Mouse (Mus musculus) heart, postnatal 10 days (tissue): ENCODE data around the gene Polr2c. TPM values are rescaled to one million over a fixed set of nuclear protein-coding genes. Genes with fewer than 3 reads are reported as not detected.
"Not testable (repeated sequence)": the region's sequence is repeated elsewhere in the genome, so short reads cannot be mapped to it uniquely, and the experiment has no call there.

Experiments
- DNase-seq, 2 experiments: peaks; one replicate each; pipeline ENCODE4 v3.0.0; 2021
- intact Hi-C: fragments of 180-260 bp; cut with DNase I; formaldehyde crosslinking; loops from one replicate; pipeline ENCODE4 v1.15.1; 2025
- total RNA-seq, 2 experiments: library from RNA; stranded (reverse); gene quantifications; 2 replicates each; pipeline ENCODE4 v1.2.3; 2021

Gene Polr2c
- total RNA-seq = 10 to 100 TPM; 61.5 to 63.6 TPM

GRCm38 (mm10) chr8:94857346-94858173 lies at the start of gene Polr2c:
Polr2c (plus strand) TSS chr8:94857450.
- peak; percentile 92 to 96 for DNase-seq
- intact Hi-C loops = no loop called here

- DNase-seq = no peak
- intact Hi-C loops = loop anchor here (10.0 kb wide), 1 partner anchor 273 kb away; the partner anchor contains the start of gene Cpne2
Measured at GRCm38 (mm10) chr8:94807506-94807905, 49.7 kb upstream of the Polr2c start.

GRCm38 (mm10) chr8:94808372-94808771 lies 48.9 kb upstream of the Polr2c start:
- intact Hi-C loops = loop anchor here (10.0 kb wide), 1 partner anchor 274 kb away; the partner anchor contains the start of gene Cpne2
- DNase-seq = no peak

GRCm38 (mm10) chr8:94810153-94810552 lies 47.1 kb upstream of the Polr2c start, which contains the start of gene Ccl17:
Ccl17 (plus strand) TSS chr8:94810453.
- no peak for DNase-seq
- intact Hi-C loops = loop anchor here (5.0 kb wide), 1 partner anchor 218 kb away; no protein-coding TSS in a partner anchor

GRCm38 (mm10) chr8:94810855-94811254 lies 46.4 kb upstream of the Polr2c start:
- DNase-seq = no peak
- intact Hi-C loops = loop anchor here (5.0 kb wide), 1 partner anchor 219 kb away; no protein-coding TSS in a partner anchor

GRCm38 (mm10) chr8:94811654-94812053 lies 45.6 kb upstream of the Polr2c start:
- intact Hi-C loops = loop anchor here (1.0 to 5.0 kb wide), 2 partner anchors 107 to 219 kb away; no protein-coding TSS in a partner anchor
- no peak for DNase-seq

- DNase-seq = peak; percentile 89 to 94
- intact Hi-C loops = loop anchor here (1.0 to 5.0 kb wide), 2 partner anchors 108 to 220 kb away; no protein-coding TSS in a partner anchor
Measured at GRCm38 (mm10) chr8:94812645-94813098, 44.6 kb upstream of the Polr2c start.

GRCm38 (mm10) chr8:94814556-94814955 lies 42.7 kb upstream of the Polr2c start:
- intact Hi-C loops = loop anchor here (2.0 to 5.0 kb wide), 2 partner anchors 94 to 222 kb away; no protein-coding TSS in a partner anchor
- peak in 1 of 2 experiments; percentile 55 for DNase-seq

- intact Hi-C loops = loop anchor here (5.0 kb wide), 1 partner anchor 216 kb away; the partner anchor contains the start of genes Fam192a and Rspry1
Measured at GRCm38 (mm10) chr8:94817933-94818332, 39.3 kb upstream of the Polr2c start.

GRCm38 (mm10) chr8:94819671-94820179 lies 37.5 kb upstream of the Polr2c start:
- intact Hi-C loops = loop anchor here (5.0 kb wide), 1 partner anchor 217 kb away; the partner anchor contains the start of genes Fam192a and Rspry1

More at GRCm38 (mm10) chr8:94817933-94818332, 39.3 kb upstream of the Polr2c start:
- no peak for DNase-seq

GRCm38 (mm10) chr8:94820553-94820952 lies 36.7 kb upstream of the Polr2c start:
- intact Hi-C loops = no loop called here
- DNase-seq = no peak

More at GRCm38 (mm10) chr8:94819671-94820179, 37.5 kb upstream of the Polr2c start:
- DNase-seq = no peak

- no peak for DNase-seq
- intact Hi-C loops = no loop called here
Measured at GRCm38 (mm10) chr8:94821381-94821780, 35.9 kb upstream of the Polr2c start.

- DNase-seq = peak; percentile 72 to 83
- intact Hi-C loops = loop anchor here (1.0 kb wide), 1 partner anchor 85 kb away; no protein-coding TSS in a partner anchor
Measured at GRCm38 (mm10) chr8:94822637-94823560, 34.4 kb upstream of the Polr2c start.

GRCm38 (mm10) chr8:94825170-94825569 lies 32.1 kb upstream of the Polr2c start:
- no peak for DNase-seq
- intact Hi-C loops = no loop called here

GRCm38 (mm10) chr8:94826210-94826609 lies 31.0 kb upstream of the Polr2c start:
- intact Hi-C loops = no loop called here
- no peak for DNase-seq

GRCm38 (mm10) chr8:94828284-94828683 lies 29.0 kb upstream of the Polr2c start:
- intact Hi-C loops = no loop called here
- no peak for DNase-seq

GRCm38 (mm10) chr8:94833901-94834405 lies 23.3 kb upstream of the Polr2c start:
- intact Hi-C loops, DNase-seq: not testable (repeated sequence)

- DNase-seq = not testable (repeated sequence)
- intact Hi-C loops = loop anchor here (5.0 kb wide), 1 partner anchor 448 kb away; the partner anchor contains the start of gene Herpud1
Measured at GRCm38 (mm10) chr8:94835751-94836150, 21.5 kb upstream of the Polr2c start.

GRCm38 (mm10) chr8:94836456-94837240 lies 20.6 kb upstream of the Polr2c start:
- DNase-seq = no peak
- intact Hi-C loops = loop anchor here (5.0 kb wide), 1 partner anchor 449 kb away; the partner anchor contains the start of gene Herpud1
